Mouse (Mus musculus) neural tube, embryonic 12.5 days (tissue): ENCODE measurements around the gene Tent5b. TPM values are rescaled to one million over a fixed set of nuclear protein-coding genes. Genes with fewer than 3 reads are reported as not detected.
A peak's percentile ranks its signal among the peaks of the same experiment; 100 is the strongest.

Experiments used
- ATAC-seq: fragments of 200-750 bp; cut with Nextera tagmentation; 2 replicates; pipeline ENCODE4 v1.8.0; 2017; ENCODE audit warnings: low read depth, mild to moderate bottlenecking, moderate TSS enrichment, moderate library complexity; ENCODE audit not compliant: low FRiP score
- H3K27ac ChIP-seq: fragments of 300-500 bp; sonication (generic); 2 replicates; pipeline ENCODE4 v1.5.1; 2016
- H3K27me3 ChIP-seq: fragments of 300-500 bp; sonication (generic); replicated peaks from 2 replicates; pipeline ENCODE4 v1.6.1; 2016; ENCODE audit warnings: mild to moderate bottlenecking
- H3K36me3 ChIP-seq: fragments of 300-500 bp; sonication (generic); 2 replicates; pipeline ENCODE4 v1.6.1; 2016; ENCODE audit warnings: mild to moderate bottlenecking
- H3K4me1 ChIP-seq: fragments of 300-500 bp; sonication (generic); 2 replicates; pipeline ENCODE4 v1.6.1; 2016
- H3K4me2 ChIP-seq: fragments of 300-500 bp; sonication (generic); replicated peaks from 2 replicates; pipeline ENCODE4 v1.6.1; 2016; ENCODE audit warnings: mild to moderate bottlenecking
- H3K4me3 ChIP-seq: fragments of 300-500 bp; sonication (generic); 2 replicates; pipeline ENCODE4 v1.5.1; 2016
- H3K9ac ChIP-seq: fragments of 300-500 bp; sonication (generic); 2 replicates; pipeline ENCODE4 v1.6.1; 2016; ENCODE audit warnings: mild to moderate bottlenecking
- H3K9me3 ChIP-seq: fragments of 300-500 bp; sonication (generic); 2 replicates; pipeline ENCODE4 v1.6.1; 2016; ENCODE audit warnings: mild to moderate bottlenecking
- WGBS: fragments of 180-500 bp; shearing (Covaris S2); methylation state at CpG from one replicate; pipeline ENCODE4 v1.1.7; 2016; 5-methylcytosine and 5-hydroxymethylcytosine counted together
- polyA plus RNA-seq: library from polyadenylated mRNA; unstranded; fragments of >200 nt; fragmentation: Nextera tagmentation; extraction: Ambion mirVana; gene quantifications from 2 replicates; pipeline ENCODE4 v1.2.1, GENCODE M21; 2016

The Tent5b gene
- polyA plus RNA-seq, 1 experiment from 2014 or later, result 0.29 TPM

GRCm38 (mm10) chr4:133448708-133449388 is 31.1 kb upstream of the Tent5b start:
- H3K27ac ChIP-seq, result no peak overlapping the region
- no peaks in the 10 kb centered on the region for H3K36me3 ChIP-seq
- H3K4me1 ChIP-seq, result peaks cover 11% of the 10 kb centered on the region; the same call in 1 of the 2 replicates
- no peaks in the 10 kb centered on the region for H3K9me3 ChIP-seq
- no peak for ATAC-seq
- no peaks in the 10 kb centered on the region for H3K27me3 ChIP-seq
- no peak overlapping the region for H3K4me3 ChIP-seq
- H3K9ac ChIP-seq, result no peak overlapping the region
- H3K4me2 ChIP-seq, result no peak overlapping the region
- 48% methylated on average over 8 of the region's 8 CpGs for WGBS

GRCm38 (mm10) chr4:133449726-133450125 is 30.2 kb upstream of the Tent5b start:
- no peak overlapping the region for H3K9ac ChIP-seq
- peaks cover 11% of the 10 kb centered on the region; the same call in 1 of the 2 replicates for H3K4me1 ChIP-seq
- 20% methylated on average over 13 of the region's 13 CpGs for WGBS
- no peak overlapping the region for H3K4me2 ChIP-seq
- H3K27ac ChIP-seq, result no peak overlapping the region
- no peak for ATAC-seq
- H3K27me3 ChIP-seq, result no peaks in the 10 kb centered on the region
- no peak overlapping the region for H3K4me3 ChIP-seq
- H3K36me3 ChIP-seq, result no peaks in the 10 kb centered on the region
- H3K9me3 ChIP-seq, result no peaks in the 10 kb centered on the region

- H3K27ac ChIP-seq, result no peak overlapping the region
- 11% methylated on average over 10 of the region's 10 CpGs for whole genome bisulfite sequencing
- peaks cover 11% of the 10 kb centered on the region; the same call in 1 of the 2 replicates for H3K4me1 ChIP-seq
- H3K4me3 ChIP-seq, result no peak overlapping the region
- no peak for ATAC-seq
- no peaks in the 10 kb centered on the region for H3K36me3 ChIP-seq
- no peaks in the 10 kb centered on the region for H3K27me3 ChIP-seq
- H3K4me2 ChIP-seq, result no peak overlapping the region
- no peaks in the 10 kb centered on the region for H3K9me3 ChIP-seq
- H3K9ac ChIP-seq, result no peak overlapping the region
Observed at GRCm38 (mm10) chr4:133451536-133451935, 28.4 kb upstream of the Tent5b start.

GRCm38 (mm10) chr4:133452433-133452832 is 27.5 kb upstream of the Tent5b start:
- Histone ChIP-seq H3K9me3 (no peaks in the 10 kb centered on the region), H3K4me2 (no peak overlapping the region), H3K9ac (no peak overlapping the region), H3K36me3 (no peaks in the 10 kb centered on the region), H3K27ac (no peak overlapping the region), H3K4me3 (no peak overlapping the region), H3K27me3 (no peaks in the 10 kb centered on the region), H3K4me1 (peaks cover 11% of the 10 kb centered on the region; the same call in 1 of the 2 replicates)
- 80% methylated on average over 7 of the region's 7 CpGs for WGBS
- ATAC-seq, result no peak

GRCm38 (mm10) chr4:133458044-133458443 is 21.9 kb upstream of the Tent5b start:
- H3K27me3 ChIP-seq, result no peaks in the 10 kb centered on the region
- no peak overlapping the region for H3K4me3 ChIP-seq
- no peak overlapping the region for H3K27ac ChIP-seq
- H3K36me3 ChIP-seq, result no peaks in the 10 kb centered on the region
- H3K4me1 ChIP-seq, result no peaks in the 10 kb centered on the region
- no peak overlapping the region for H3K9ac ChIP-seq
- H3K9me3 ChIP-seq, result no peaks in the 10 kb centered on the region
- 81% methylated on average over 3 of the region's 3 CpGs for WGBS
- no peak overlapping the region for H3K4me2 ChIP-seq
- no peak for ATAC-seq

- no peaks in the 10 kb centered on the region for H3K4me1 ChIP-seq
- no peaks in the 10 kb centered on the region for H3K36me3 ChIP-seq
- H3K4me3 ChIP-seq, result no peak overlapping the region
- H3K9ac ChIP-seq, result no peak overlapping the region
- no peak overlapping the region for H3K4me2 ChIP-seq
- 85% methylated on average over 1 of the region's 1 CpGs for WGBS
- H3K9me3 ChIP-seq, result no peaks in the 10 kb centered on the region
- no peak overlapping the region for H3K27ac ChIP-seq
- no peak for ATAC-seq
- no peaks in the 10 kb centered on the region for H3K27me3 ChIP-seq
Observed at GRCm38 (mm10) chr4:133460006-133460405, 19.9 kb upstream of the Tent5b start.

GRCm38 (mm10) chr4:133460796-133461325 is 19.1 kb upstream of the Tent5b start:
- no peak overlapping the region for H3K27ac ChIP-seq
- H3K9me3 ChIP-seq, result no peaks in the 10 kb centered on the region
- ATAC-seq, result no peak
- no peak overlapping the region for H3K4me2 ChIP-seq
- 29% methylated on average over 5 of the region's 5 CpGs for WGBS
- no peaks in the 10 kb centered on the region for H3K36me3 ChIP-seq
- no peak overlapping the region for H3K9ac ChIP-seq
- H3K4me1 ChIP-seq, result no peaks in the 10 kb centered on the region
- no peaks in the 10 kb centered on the region for H3K27me3 ChIP-seq
- no peak overlapping the region for H3K4me3 ChIP-seq

- no peaks in the 10 kb centered on the region for H3K4me1 ChIP-seq
- no peak overlapping the region for H3K27ac ChIP-seq
- no peaks in the 10 kb centered on the region for H3K9me3 ChIP-seq
- ATAC-seq, result no peak
- no peaks in the 10 kb centered on the region for H3K36me3 ChIP-seq
- 73% methylated on average over 4 of the region's 4 CpGs for WGBS
- H3K4me2 ChIP-seq, result no peak overlapping the region
- no peak overlapping the region for H3K9ac ChIP-seq
- no peaks in the 10 kb centered on the region for H3K27me3 ChIP-seq
- H3K4me3 ChIP-seq, result no peak overlapping the region
Observed at GRCm38 (mm10) chr4:133461362-133461761, 18.6 kb upstream of the Tent5b start.

- no peaks in the 10 kb centered on the region for H3K27me3 ChIP-seq
- WGBS, result 60% methylated on average over 6 of the region's 6 CpGs
- no peak overlapping the region for H3K4me2 ChIP-seq
- H3K4me3 ChIP-seq, result no peak overlapping the region
- H3K36me3 ChIP-seq, result no peaks in the 10 kb centered on the region
- no peak for ATAC-seq
- no peak overlapping the region for H3K27ac ChIP-seq
- no peaks in the 10 kb centered on the region for H3K9me3 ChIP-seq
- no peak overlapping the region for H3K9ac ChIP-seq
- H3K4me1 ChIP-seq, result peaks cover 6% of the 10 kb centered on the region
Observed at GRCm38 (mm10) chr4:133463184-133463583, 16.7 kb upstream of the Tent5b start.

- Histone ChIP-seq H3K4me3 (peak overlapping the region; percentile 50), H3K9me3 (no peaks in the 10 kb centered on the region), H3K9ac (peak overlapping the region; percentile 59), H3K4me2 (peak overlapping the region; percentile 94), H3K27me3 (peaks cover 13% of the 10 kb centered on the region; the same call in 1 of the 2 replicates), H3K4me1 (peaks cover 14% of the 10 kb centered on the region), H3K36me3 (no peaks in the 10 kb centered on the region), H3K27ac (no peak overlapping the region)
- ATAC-seq, result peak; percentile 48; the same call in 1 of the 2 replicates
- under 1% methylated on average over 27 of the region's 27 CpGs for WGBS
Observed at GRCm38 (mm10) chr4:133468080-133468479, 11.9 kb upstream of the Tent5b start.

GRCm38 (mm10) chr4:133469122-133469521 is 10.8 kb upstream of the Tent5b start:
- 14% methylated on average over 12 of the region's 12 CpGs for WGBS

GRCm38 (mm10) chr4:133471135-133471821 is 8.7 kb upstream of the Tent5b start:
- WGBS, result 82% methylated on average over 7 of the region's 7 CpGs
- ATAC-seq, result no peak
- H3K27ac ChIP-seq, result no peak overlapping the region

More at GRCm38 (mm10) chr4:133469122-133469521, 10.8 kb upstream of the Tent5b start:
- ATAC-seq, result no peak
- H3K4me3 ChIP-seq, result no peak overlapping the region
- H3K4me2 ChIP-seq, result peak overlapping the region; percentile 94
- no peaks in the 10 kb centered on the region for H3K36me3 ChIP-seq
- H3K9me3 ChIP-seq, result no peaks in the 10 kb centered on the region
- H3K27ac ChIP-seq, result no peak overlapping the region
- H3K4me1 ChIP-seq, result peaks cover 14% of the 10 kb centered on the region
- H3K27me3 ChIP-seq, result peaks cover 13% of the 10 kb centered on the region; the same call in 1 of the 2 replicates
- no peak overlapping the region for H3K9ac ChIP-seq

More at GRCm38 (mm10) chr4:133471135-133471821, 8.7 kb upstream of the Tent5b start:
- H3K9me3 ChIP-seq, result no peaks in the 10 kb centered on the region
- no peak overlapping the region for H3K4me3 ChIP-seq
- peaks cover 14% of the 10 kb centered on the region for H3K4me1 ChIP-seq
- H3K27me3 ChIP-seq, result peaks cover 13% of the 10 kb centered on the region; the same call in 1 of the 2 replicates
- H3K36me3 ChIP-seq, result no peaks in the 10 kb centered on the region
- H3K9ac ChIP-seq, result no peak overlapping the region
- H3K4me2 ChIP-seq, result no peak overlapping the region
